In the genomic region with DNA sequence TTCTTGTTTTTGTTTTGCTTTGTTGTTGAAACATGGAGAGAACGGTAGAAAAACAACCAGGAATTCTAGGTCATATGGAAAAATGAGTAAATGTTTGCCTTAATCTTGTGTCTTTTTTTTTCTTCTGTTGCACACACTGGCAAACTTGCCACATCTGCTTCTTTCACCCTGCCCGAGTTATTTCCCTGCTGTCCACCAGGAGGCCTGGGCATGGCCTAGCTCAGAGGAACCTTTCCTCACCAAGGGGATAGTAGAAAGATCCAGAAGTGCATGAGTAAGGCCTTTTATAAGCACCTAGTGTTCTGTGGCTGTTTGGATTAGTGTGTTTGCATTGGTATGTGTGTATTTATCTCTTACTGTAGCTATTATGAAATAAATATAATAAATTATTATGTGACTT, we compare ENCODE assay signal across 10 mouse cellular contexts. TPM values are rescaled to one million over a fixed set of nuclear protein-coding genes. Genes with fewer than 3 reads are reported as not detected.
DNase-seq lines count a peak whose midpoint lies in the region; ATAC-seq lines count a peak whose summit lies in the region.
"Had no signal": no experiment of that assay in that cellular context is flagged by ENCODE, and none has a peak within 500 bp of the region (broad histone marks: within the 10 kb centered on the region; RNA-seq: fewer than 3 reads in every experiment).

No protein-coding gene starts in this region.

- H3K9me3 ChIP-seq in forebrain, embryonic 11.5 days (ENCODE audit: control insufficient read depth, low read length), result no peaks in the 10 kb centered on the region
- H3K9me3 ChIP-seq: forebrain, embryonic 15.5 days; limb, embryonic 15.5 days had no signal

- no peaks in the 10 kb centered on the region for H3K4me1 ChIP-seq in forebrain, embryonic 11.5 days (replicated peaks; ENCODE audit: control insufficient read depth, insufficient read depth, low read length)
- H3K4me1 ChIP-seq: forebrain, embryonic 15.5 days had no signal

- no peaks in the 10 kb centered on the region for H3K36me3 ChIP-seq in forebrain, embryonic 11.5 days (ENCODE audit: control insufficient read depth, insufficient read depth, low read length)
- H3K36me3 ChIP-seq: forebrain, embryonic 15.5 days; limb, embryonic 15.5 days had no signal

- H3K9ac ChIP-seq in forebrain, embryonic 11.5 days (ENCODE audit: low read length), result no peak overlapping the region
- H3K9ac ChIP-seq: forebrain, embryonic 15.5 days; limb, embryonic 15.5 days had no signal

- 70% methylated on average over 2 of the region's 2 CpGs for WGBS in forebrain, embryonic 11.5 days

- ATAC-seq in forebrain, embryonic 11.5 days (replicated peaks; ENCODE audit: low FRiP score), result no peak
- ATAC-seq: forebrain, embryonic 15.5 days had no signal

- no peak overlapping the region for H3K27ac ChIP-seq in forebrain, embryonic 11.5 days (ENCODE audit: low read depth, low read length)
- H3K27ac ChIP-seq: forebrain, embryonic 15.5 days; limb, embryonic 15.5 days had no signal

- DNase-seq in gastrocnemius, postnatal 10 days, result peak; percentile 18
- DNase-seq in gastrocnemius, adult 8-10 months (ENCODE audit: low spot score in 2 of 2), result no peak
- DNase-seq in thymus, postnatal 14 days, result peak; percentile 13
- DNase-seq in thymus, adult 18-20 months, result no peak
- peak; percentile 62 for DNase-seq in kidney, adult 9 months
- DNase-seq in testis, postnatal 10 days (ENCODE audit: low spot score), result peak; percentile 47
- DNase-seq in forebrain, embryonic 11.5 days (ENCODE audit: low spot score), result no peak
- no peak for DNase-seq in gastrocnemius, postnatal 4 days (ENCODE audit: low spot score in 2 of 2)

- no peak overlapping the region for H3K4me2 ChIP-seq in forebrain, embryonic 11.5 days (ENCODE audit: low read depth, low read length, severe bottlenecking)
- H3K4me2 ChIP-seq: forebrain, embryonic 15.5 days; limb, embryonic 15.5 days had no signal

- no peak overlapping the region for H3K4me3 ChIP-seq in forebrain, embryonic 11.5 days (ENCODE audit: low read depth, low read length)
- H3K4me3 ChIP-seq: forebrain, embryonic 15.5 days; limb, embryonic 15.5 days had no signal

- no peaks in the 10 kb centered on the region for H3K27me3 ChIP-seq in forebrain, embryonic 11.5 days (ENCODE audit: control insufficient read depth, insufficient read depth, low read length)
- H3K27me3 ChIP-seq: forebrain, embryonic 15.5 days; limb, embryonic 15.5 days had no signal

RNA-seq across cellular contexts. Expression of a gene that starts 34.2 kb away (rescaled TPM):
- 100 to 1,000 TPM; 128 to 135 TPM for total RNA-seq in gastrocnemius, postnatal 10 days (2021)
- total RNA-seq in gastrocnemius, adult 8-10 months (2022), result 10 to 100 TPM; 32.5 to 56.1 (median 39.0) TPM
- polyA plus RNA-seq in forebrain, embryonic 11.5 days (2014; fragmentation: Nextera tagmentation; extraction: Ambion mirVana), result 0.15 TPM in 1 of 2 replicates, not detected in the other
- total RNA-seq in gastrocnemius, postnatal 4 days (2021), result 100 to 1,000 TPM; 205 to 231 TPM
- polyA plus RNA-seq: forebrain, embryonic 15.5 days had no signal

Comparison
In these comparisons a context has a peak if more than half of its experiments do, and no peak if none do; other contexts are left out.
1. DNase-seq: peak in gastrocnemius, postnatal 10 days (single experiment), thymus, postnatal 14 days (single experiment), kidney, adult 9 months (single experiment) and testis, postnatal 10 days (single experiment); none in gastrocnemius, adult 8-10 months (0 of 2), thymus, adult 18-20 months (0 of 2), forebrain, embryonic 11.5 days (single experiment) and gastrocnemius, postnatal 4 days (0 of 2).